Comparison of ENCODE assay signal across 17 mouse cellular contexts in the genomic region with DNA sequence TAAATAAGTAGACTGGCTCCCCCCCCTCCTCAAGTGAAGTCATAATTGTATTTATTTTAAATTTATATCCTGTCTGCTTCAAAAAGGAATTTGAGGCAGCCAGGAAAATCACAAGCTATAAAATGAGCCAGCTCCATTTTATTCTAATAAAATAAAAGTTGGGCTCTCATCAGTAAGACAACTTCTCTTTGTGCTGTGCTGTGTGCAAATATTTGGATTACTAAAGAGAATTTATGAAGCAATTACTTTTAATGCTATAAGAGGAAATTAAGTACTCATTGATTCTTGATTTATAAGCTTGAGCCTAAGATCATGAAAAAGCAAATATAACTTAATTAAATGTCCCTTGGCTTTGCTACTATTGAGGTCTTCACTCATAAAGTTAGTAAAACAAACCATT.
"Had no signal": no experiment of that assay in that cellular context is flagged by ENCODE, and none has a peak within 500 bp of the region (broad histone marks: within the 10 kb centered on the region; RNA-seq: fewer than 3 reads in every experiment).

No protein-coding gene starts in this region.

- H3K9me3 ChIP-seq: midbrain, embryonic 10.5 days; midbrain, embryonic 12.5 days; neural tube, embryonic 15.5 days had no signal

- H3K4me3 ChIP-seq: midbrain, embryonic 10.5 days; midbrain, embryonic 12.5 days; myocyte; neural tube, embryonic 13.5 days; neural tube, embryonic 15.5 days had no signal

- H3K27ac ChIP-seq: midbrain, embryonic 10.5 days; midbrain, embryonic 12.5 days; neural tube, embryonic 13.5 days had no signal

- H3K9ac ChIP-seq: lung, embryonic 14.5 days; midbrain, embryonic 12.5 days; neural tube, embryonic 13.5 days; neural tube, embryonic 15.5 days had no signal

- DNase-seq: lung, adult 18-20 months; lung, postnatal 4 days; midbrain, embryonic 14.5 days; right cerebral cortex, adult 18-20 months; right cerebral cortex, postnatal 25 days; right cerebral cortex, postnatal 4 days; spleen, adult 18-20 months; thymus, adult 18-20 months; thymus, postnatal 14 days; thymus, postnatal 36 days had no signal

- H3K36me3 ChIP-seq: midbrain, embryonic 10.5 days; midbrain, embryonic 12.5 days; neural tube, embryonic 13.5 days; neural tube, embryonic 15.5 days had no signal

- H3K4me2 ChIP-seq: lung, embryonic 14.5 days; midbrain, embryonic 12.5 days; neural tube, embryonic 13.5 days; neural tube, embryonic 15.5 days had no signal

- ATAC-seq: midbrain, embryonic 16.5 days had no signal

- H3K27me3 ChIP-seq: midbrain, embryonic 12.5 days; neural tube, embryonic 13.5 days; neural tube, embryonic 15.5 days had no signal
